Mouse (Mus musculus): ENCODE measurements around the gene Cpxm2. TPM values are rescaled to one million over a fixed set of nuclear protein-coding genes. Genes with fewer than 3 reads are reported as not detected.

Cpxm2 gene
- 1.7 and 2.2 TPM in 2 replicates for polyA plus RNA-seq (2015; fragmentation: Nextera tagmentation; extraction: Ambion mirVana)

- peak; percentile 35; the same call in 1 of the 2 replicates for ATAC-seq
- Histone ChIP-seq H3K36me3 (ENCODE audit: control insufficient read depth, insufficient read depth, low read length) (no peaks in the 10 kb centered on the region), H3K4me3 (ENCODE audit: low read length) (peak within 1 kb of the TSS; percentile 35), H3K27me3 (replicated peaks; ENCODE audit: control insufficient read depth, insufficient read depth, low read length) (no peaks in the 10 kb centered on the region; the same call in 1 of the 2 replicates), H3K9me3 (ENCODE audit: control insufficient read depth, low read length) (no peaks in the 10 kb centered on the region), H3K27ac (ENCODE audit: low read depth, low read length) (peak within 1 kb of the TSS; percentile 31), H3K4me2 (ENCODE audit: low read length) (peak within 1 kb of the TSS; percentile 84), H3K4me1 (ENCODE audit: control insufficient read depth, insufficient read depth, low read depth, low read length) (peaks cover 22% of the 10 kb centered on the region), H3K9ac (ENCODE audit: low read depth, low read length) (peak within 1 kb of the TSS; percentile 64)
- 4% methylated on average over 39 of the region's 43 CpGs for WGBS
These were observed at the start of gene Cpxm2 for GRCm38 (mm10) chr7:132154368-132154961. Gene Cpxm2, minus strand, starts transcription at chr7:132154739.

GRCm38 (mm10) chr7:132204073-132204612 lies 49.6 kb upstream of the Cpxm2 start:
- Histone ChIP-seq H3K9ac (ENCODE audit: low read depth, low read length) (no peak overlapping the region), H3K4me3 (ENCODE audit: low read length) (no peak overlapping the region), H3K9me3 (ENCODE audit: control insufficient read depth, low read length) (no peaks in the 10 kb centered on the region), H3K4me1 (ENCODE audit: control insufficient read depth, insufficient read depth, low read depth, low read length) (no peaks in the 10 kb centered on the region; the same call in 1 of the 2 replicates), H3K4me2 (ENCODE audit: low read length) (no peak overlapping the region), H3K27ac (ENCODE audit: low read depth, low read length) (no peak overlapping the region), H3K36me3 (ENCODE audit: control insufficient read depth, insufficient read depth, low read length) (no peaks in the 10 kb centered on the region), H3K27me3 (replicated peaks; ENCODE audit: control insufficient read depth, insufficient read depth, low read length) (no peaks in the 10 kb centered on the region)
- ATAC-seq = no peak
- WGBS = 60% methylated on average over 1 of the region's 1 CpGs

GRCm38 (mm10) chr7:132199686-132200085 lies 45.1 kb upstream of the Cpxm2 start:
- H3K4me1 ChIP-seq (ENCODE audit: control insufficient read depth, insufficient read depth, low read depth, low read length) = no peaks in the 10 kb centered on the region; the same call in 1 of the 2 replicates
- H3K4me3 ChIP-seq (ENCODE audit: low read length) = no peak overlapping the region
- no peak overlapping the region for H3K9ac ChIP-seq (ENCODE audit: low read depth, low read length)
- no peaks in the 10 kb centered on the region for H3K27me3 ChIP-seq (replicated peaks; ENCODE audit: control insufficient read depth, insufficient read depth, low read length)
- peaks cover 2% of the 10 kb centered on the region; the same call in 1 of the 2 replicates for H3K9me3 ChIP-seq (ENCODE audit: control insufficient read depth, low read length)
- 35% methylated on average over 6 of the region's 6 CpGs for WGBS
- no peaks in the 10 kb centered on the region for H3K36me3 ChIP-seq (ENCODE audit: control insufficient read depth, insufficient read depth, low read length)
- H3K4me2 ChIP-seq (ENCODE audit: low read length) = no peak overlapping the region
- H3K27ac ChIP-seq (ENCODE audit: low read depth, low read length) = no peak overlapping the region
- no peak for ATAC-seq

- ATAC-seq = no peak
- H3K27ac ChIP-seq (ENCODE audit: low read depth, low read length) = no peak overlapping the region
- H3K4me1 ChIP-seq (ENCODE audit: control insufficient read depth, insufficient read depth, low read depth, low read length) = no peaks in the 10 kb centered on the region; the same call in 1 of the 2 replicates
- H3K36me3 ChIP-seq (ENCODE audit: control insufficient read depth, insufficient read depth, low read length) = no peaks in the 10 kb centered on the region
- no peak overlapping the region for H3K9ac ChIP-seq (ENCODE audit: low read depth, low read length)
- no peak overlapping the region for H3K4me2 ChIP-seq (ENCODE audit: low read length)
- peaks cover 2% of the 10 kb centered on the region; the same call in 1 of the 2 replicates for H3K9me3 ChIP-seq (ENCODE audit: control insufficient read depth, low read length)
- no peak overlapping the region for H3K4me3 ChIP-seq (ENCODE audit: low read length)
- WGBS = 85% methylated on average over 1 of the region's 1 CpGs
- no peaks in the 10 kb centered on the region for H3K27me3 ChIP-seq (replicated peaks; ENCODE audit: control insufficient read depth, insufficient read depth, low read length)
These were observed 44.3 kb upstream of the Cpxm2 start for GRCm38 (mm10) chr7:132198806-132199205.

GRCm38 (mm10) chr7:132197817-132198475 lies 43.4 kb upstream of the Cpxm2 start:
- H3K27me3 ChIP-seq (replicated peaks; ENCODE audit: control insufficient read depth, insufficient read depth, low read length) = no peaks in the 10 kb centered on the region

GRCm38 (mm10) chr7:132196581-132196980 lies 42.0 kb upstream of the Cpxm2 start:
- Histone ChIP-seq H3K9ac (ENCODE audit: low read depth, low read length) (no peak overlapping the region), H3K36me3 (ENCODE audit: control insufficient read depth, insufficient read depth, low read length) (no peaks in the 10 kb centered on the region), H3K27me3 (replicated peaks; ENCODE audit: control insufficient read depth, insufficient read depth, low read length) (no peaks in the 10 kb centered on the region), H3K27ac (ENCODE audit: low read depth, low read length) (no peak overlapping the region), H3K4me3 (ENCODE audit: low read length) (no peak overlapping the region), H3K4me2 (ENCODE audit: low read length) (no peak overlapping the region), H3K9me3 (ENCODE audit: control insufficient read depth, low read length) (peaks cover 2% of the 10 kb centered on the region; the same call in 1 of the 2 replicates), H3K4me1 (ENCODE audit: control insufficient read depth, insufficient read depth, low read depth, low read length) (no peaks in the 10 kb centered on the region; the same call in 1 of the 2 replicates)
- no peak for ATAC-seq
- WGBS = 89% methylated on average over 1 of the region's 1 CpGs

More at GRCm38 (mm10) chr7:132197817-132198475, 43.4 kb upstream of the Cpxm2 start:
- H3K27ac ChIP-seq (ENCODE audit: low read depth, low read length) = no peak overlapping the region
- H3K4me2 ChIP-seq (ENCODE audit: low read length) = no peak overlapping the region
- ATAC-seq = no peak
- H3K9ac ChIP-seq (ENCODE audit: low read depth, low read length) = no peak overlapping the region
- peaks cover 2% of the 10 kb centered on the region; the same call in 1 of the 2 replicates for H3K9me3 ChIP-seq (ENCODE audit: control insufficient read depth, low read length)
- no peak overlapping the region for H3K4me3 ChIP-seq (ENCODE audit: low read length)
- no peaks in the 10 kb centered on the region; the same call in 1 of the 2 replicates for H3K4me1 ChIP-seq (ENCODE audit: control insufficient read depth, insufficient read depth, low read depth, low read length)
- no peaks in the 10 kb centered on the region for H3K36me3 ChIP-seq (ENCODE audit: control insufficient read depth, insufficient read depth, low read length)
- WGBS = 51% methylated on average over 7 of the region's 7 CpGs

GRCm38 (mm10) chr7:132193606-132194005 lies 39.1 kb upstream of the Cpxm2 start:
- no peak overlapping the region for H3K27ac ChIP-seq (ENCODE audit: low read depth, low read length)
- WGBS = 73% methylated on average over 2 of the region's 2 CpGs
- no peaks in the 10 kb centered on the region for H3K27me3 ChIP-seq (replicated peaks; ENCODE audit: control insufficient read depth, insufficient read depth, low read length)
- 0 out of 2 replicates have a peak, but pooled peaks have one; percentile 40 for ATAC-seq
- no peaks in the 10 kb centered on the region for H3K36me3 ChIP-seq (ENCODE audit: control insufficient read depth, insufficient read depth, low read length)
- no peaks in the 10 kb centered on the region for H3K4me1 ChIP-seq (ENCODE audit: control insufficient read depth, insufficient read depth, low read depth, low read length)
- peaks cover 2% of the 10 kb centered on the region; the same call in 1 of the 2 replicates for H3K9me3 ChIP-seq (ENCODE audit: control insufficient read depth, low read length)
- H3K9ac ChIP-seq (ENCODE audit: low read depth, low read length) = no peak overlapping the region
- no peak overlapping the region for H3K4me3 ChIP-seq (ENCODE audit: low read length)
- no peak overlapping the region for H3K4me2 ChIP-seq (ENCODE audit: low read length)

- Histone ChIP-seq H3K4me1 (ENCODE audit: control insufficient read depth, insufficient read depth, low read depth, low read length) (peaks cover 2% of the 10 kb centered on the region), H3K9me3 (ENCODE audit: control insufficient read depth, low read length) (no peaks in the 10 kb centered on the region), H3K36me3 (ENCODE audit: control insufficient read depth, insufficient read depth, low read length) (no peaks in the 10 kb centered on the region), H3K27ac (ENCODE audit: low read depth, low read length) (no peak overlapping the region), H3K4me3 (ENCODE audit: low read length) (no peak overlapping the region), H3K27me3 (replicated peaks; ENCODE audit: control insufficient read depth, insufficient read depth, low read length) (no peaks in the 10 kb centered on the region), H3K4me2 (ENCODE audit: low read length) (no peak overlapping the region), H3K9ac (ENCODE audit: low read depth, low read length) (no peak overlapping the region)
- no peak for ATAC-seq
- WGBS = 57% methylated on average over 3 of the region's 3 CpGs
These were observed 32.9 kb upstream of the Cpxm2 start for GRCm38 (mm10) chr7:132187456-132187855.

- Histone ChIP-seq H3K9me3 (ENCODE audit: control insufficient read depth, low read length) (no peaks in the 10 kb centered on the region), H3K4me1 (ENCODE audit: control insufficient read depth, insufficient read depth, low read depth, low read length) (peaks cover 2% of the 10 kb centered on the region), H3K36me3 (ENCODE audit: control insufficient read depth, insufficient read depth, low read length) (no peaks in the 10 kb centered on the region), H3K27me3 (replicated peaks; ENCODE audit: control insufficient read depth, insufficient read depth, low read length) (no peaks in the 10 kb centered on the region), H3K9ac (ENCODE audit: low read depth, low read length) (no peak overlapping the region), H3K27ac (ENCODE audit: low read depth, low read length) (no peak overlapping the region; the same call in 1 of the 2 replicates), H3K4me2 (ENCODE audit: low read length) (no peak overlapping the region), H3K4me3 (ENCODE audit: low read length) (no peak overlapping the region)
- ATAC-seq = no peak
- WGBS = 22% methylated on average over 5 of the region's 5 CpGs
These were observed 29.4 kb upstream of the Cpxm2 start for GRCm38 (mm10) chr7:132183892-132184404.
